Mouse (Mus musculus) spleen, adult 2 months (tissue): ENCODE measurements around the gene Pknox2. TPM values are rescaled to one million over a fixed set of nuclear protein-coding genes. Genes with fewer than 3 reads are reported as not detected.

Source experiments
- DNase-seq, 2 experiments: peaks; one replicate each; pipeline versions ENCODE4 v3.0.0 to v3.0.0-alpha.2; 2012 to 2021; ENCODE audit warnings: low spot score in 2 of 2, low read depth in 1 of 2
- H3K27ac ChIP-seq: fragments of 200-500 bp; 2 replicates; pipeline ENCODE4 v1.5.1; 2012; ENCODE audit warnings: low read length, inconsistent platforms; ENCODE audit not compliant: insufficient read depth
- H3K27me3 ChIP-seq: fragments of 200-500 bp; 2 replicates; pipeline ENCODE4 v1.6.1; 2012; ENCODE audit warnings: mild to moderate bottlenecking, moderate library complexity, low read length, inconsistent platforms; ENCODE audit not compliant: control insufficient read depth, insufficient read depth
- H3K36me3 ChIP-seq: fragments of 200-500 bp; 2 replicates; pipeline ENCODE4 v1.6.1; 2012; ENCODE audit warnings: mild to moderate bottlenecking, low read length, inconsistent platforms; ENCODE audit not compliant: control insufficient read depth, insufficient read depth
- H3K4me1 ChIP-seq: fragments of 200-500 bp; 2 replicates; pipeline ENCODE4 v1.6.1; 2011; ENCODE audit warnings: inconsistent platforms; ENCODE audit not compliant: control insufficient read depth, insufficient read depth, insufficient read length
- H3K4me3 ChIP-seq: fragments of 200-500 bp; 2 replicates; pipeline ENCODE4 v1.5.1; 2011; ENCODE audit warnings: mild to moderate bottlenecking, inconsistent platforms; ENCODE audit not compliant: insufficient read depth, insufficient read length; ENCODE audit errors: extremely low read depth
- CTCF ChIP-seq: fragments of 200-500 bp; IDR thresholded peaks from 2 replicates; pipeline ENCODE4 v1.5.1; 2011; ENCODE audit warnings: mild to moderate bottlenecking, inconsistent platforms; ENCODE audit not compliant: insufficient read depth, insufficient read length, insufficient replicate concordance; ENCODE audit errors: extremely low read depth
- POLR2A ChIP-seq: fragments of 200-500 bp; IDR thresholded peaks from 2 replicates; pipeline ENCODE4 v1.6.1; 2011; ENCODE audit warnings: low read depth, low read length, inconsistent platforms
- WGBS: fragments of 180-500 bp; shearing (Covaris S2); methylation state at CpG from one replicate; pipeline ENCODE4 v1.1.7; 2018; 5-methylcytosine and 5-hydroxymethylcytosine counted together
- polyA plus RNA-seq: library from polyadenylated mRNA; depleted of rRNA; stranded (reverse); fragments of >200 nt; gene quantifications from 2 replicates; pipeline ENCODE4 v1.2.3, GENCODE M21; 2012

Gene Pknox2
- polyA plus RNA-seq, 1 experiment: 2.9 TPM

GRCm38 (mm10) chr9:37143046-37143931 is 3.9 kb downstream of the Pknox2 start:
- Histone ChIP-seq H3K27ac (no peak overlapping the region), H3K4me1 (peaks cover 12% of the 10 kb centered on the region), H3K4me3 (no peak overlapping the region), H3K27me3 (peaks cover 20% of the 10 kb centered on the region), H3K36me3 (no peaks in the 10 kb centered on the region)
- 57% methylated on average over 12 of the region's 12 CpGs for WGBS
- DNase-seq: no peak
- no peak for TF ChIP-seq POLR2A
- no peak for TF ChIP-seq CTCF

GRCm38 (mm10) chr9:37142107-37142506 is 5.1 kb downstream of the Pknox2 start:
- Histone ChIP-seq H3K4me3 (no peak overlapping the region), H3K4me1 (peaks cover 12% of the 10 kb centered on the region), H3K36me3 (no peaks in the 10 kb centered on the region), H3K27me3 (peaks cover 16% of the 10 kb centered on the region), H3K27ac (no peak overlapping the region)
- 38% methylated on average over 4 of the region's 4 CpGs for WGBS
- DNase-seq: no peak
- no peak for TF ChIP-seq POLR2A
- no peak for TF ChIP-seq CTCF

DNA sequence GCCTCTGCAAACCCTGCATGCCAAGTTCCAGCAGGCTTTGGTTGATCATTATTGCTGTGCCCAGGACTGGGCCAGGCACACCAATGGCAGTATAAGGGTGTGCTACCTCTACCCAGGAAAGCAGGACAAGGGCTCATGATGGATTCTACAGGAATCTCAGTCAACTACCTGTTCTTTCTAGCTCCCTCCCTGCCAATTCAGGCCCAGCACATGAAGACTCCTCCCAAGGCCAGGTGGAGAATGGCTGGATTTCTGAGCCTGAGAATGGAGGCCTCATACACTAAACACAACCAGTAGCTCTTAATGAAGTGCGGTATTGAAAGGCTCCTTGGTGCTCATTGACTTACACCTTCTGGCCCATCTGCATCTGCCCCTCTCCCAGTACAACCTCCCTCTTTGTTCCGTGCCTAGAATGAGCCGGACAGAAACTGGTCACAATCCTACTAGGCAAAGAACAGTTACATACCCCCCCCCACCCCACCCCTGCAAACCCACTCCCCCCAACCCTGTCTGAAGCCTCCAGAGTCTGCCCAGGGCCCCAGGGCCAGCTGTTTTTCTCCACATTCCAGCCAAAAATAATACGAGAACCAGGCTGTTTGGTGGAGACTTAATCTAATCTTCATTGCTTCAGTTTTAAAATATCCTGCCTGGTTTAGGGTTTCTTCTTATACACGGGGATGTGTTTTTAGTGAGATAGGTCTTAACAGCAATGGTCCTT is 6.6 kb downstream of the Pknox2 start:
- H3K27me3 ChIP-seq: peaks cover 7% of the 10 kb centered on the region
- no peak overlapping the region for H3K27ac ChIP-seq
- H3K4me1 ChIP-seq: peaks cover 2% of the 10 kb centered on the region; the same call in 1 of the 2 replicates
- no peak overlapping the region for H3K4me3 ChIP-seq
- DNase-seq: no peak
- H3K36me3 ChIP-seq: no peaks in the 10 kb centered on the region
- WGBS: 84% methylated on average over 5 of the region's 5 CpGs
- no peak for TF ChIP-seq POLR2A
- no peak for TF ChIP-seq CTCF

GRCm38 (mm10) chr9:37139514-37139913 is 7.7 kb downstream of the Pknox2 start:
- 10% methylated on average over 8 of the region's 8 CpGs for WGBS
- H3K36me3 ChIP-seq: no peaks in the 10 kb centered on the region
- DNase-seq: no peak

GRCm38 (mm10) chr9:37138883-37139282 is 8.3 kb downstream of the Pknox2 start:
- Histone ChIP-seq H3K27ac (no peak overlapping the region), H3K27me3 (no peaks in the 10 kb centered on the region), H3K4me1 (no peaks in the 10 kb centered on the region), H3K36me3 (no peaks in the 10 kb centered on the region), H3K4me3 (no peak overlapping the region)
- DNase-seq: no peak
- TF ChIP-seq POLR2A (no peak), CTCF (no peak)
- WGBS: 38% methylated on average over 4 of the region's 4 CpGs

More at GRCm38 (mm10) chr9:37139514-37139913, 7.7 kb downstream of the Pknox2 start:
- no peak overlapping the region for H3K4me3 ChIP-seq
- H3K4me1 ChIP-seq: no peaks in the 10 kb centered on the region
- TF ChIP-seq CTCF (no peak), POLR2A (no peak)
- no peak overlapping the region for H3K27ac ChIP-seq
- H3K27me3 ChIP-seq: no peaks in the 10 kb centered on the region

GRCm38 (mm10) chr9:37136340-37136739 is 10.9 kb downstream of the Pknox2 start:
- H3K4me3 ChIP-seq: no peak overlapping the region
- no peaks in the 10 kb centered on the region for H3K4me1 ChIP-seq
- DNase-seq: no peak
- no peak overlapping the region for H3K27ac ChIP-seq
- TF ChIP-seq CTCF: no peak
- no peak for TF ChIP-seq POLR2A
- no peaks in the 10 kb centered on the region for H3K36me3 ChIP-seq
- 91% methylated on average over 13 of the region's 13 CpGs for WGBS
- no peaks in the 10 kb centered on the region for H3K27me3 ChIP-seq

- TF ChIP-seq POLR2A (no peak), CTCF (no peak)
- no peak overlapping the region for H3K27ac ChIP-seq
- 85% methylated on average over 7 of the region's 7 CpGs for WGBS
- no peaks in the 10 kb centered on the region for H3K36me3 ChIP-seq
- no peak overlapping the region for H3K4me3 ChIP-seq
- no peaks in the 10 kb centered on the region for H3K27me3 ChIP-seq
- no peaks in the 10 kb centered on the region for H3K4me1 ChIP-seq
- DNase-seq: no peak
Measured at GRCm38 (mm10) chr9:37133495-37133894, 13.7 kb downstream of the Pknox2 start.
